Mouse (Mus musculus): ENCODE results near the gene Actl10. TPM values are rescaled to one million over a fixed set of nuclear protein-coding genes. Genes with fewer than 3 reads are reported as not detected.
A peak's percentile ranks its signal among the peaks of the same experiment; 100 is the strongest.

Actl10 gene
- not detected for total RNA-seq (2021)

DNA sequence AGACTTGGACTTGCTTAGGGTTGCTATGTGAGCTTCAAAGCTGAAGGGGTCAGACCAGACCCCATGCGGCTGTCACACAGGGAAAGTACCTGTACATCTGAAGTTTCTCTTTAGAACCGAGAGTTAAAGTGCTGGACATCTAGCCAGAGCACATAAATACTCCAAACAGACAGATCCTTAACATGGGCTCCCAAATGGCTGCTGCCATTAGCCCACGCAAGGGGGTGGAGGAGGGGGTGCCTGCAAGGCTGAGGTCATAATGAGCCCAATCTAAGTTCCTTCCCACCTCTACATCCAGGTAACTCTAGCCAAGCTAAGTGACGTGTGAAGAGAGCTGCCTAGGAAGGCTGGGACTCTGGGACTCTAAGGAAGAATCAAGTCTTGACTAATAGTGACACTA, at the start of gene Actl10:
TSS of gene Actl10 (plus strand) at position 301 of the 400 bp plus-strand sequence.
- intact Hi-C loops (cut with DNase I), result no loop called here
- DNase-seq (ENCODE audit: low spot score in 2 of 2), result no peak

DNA sequence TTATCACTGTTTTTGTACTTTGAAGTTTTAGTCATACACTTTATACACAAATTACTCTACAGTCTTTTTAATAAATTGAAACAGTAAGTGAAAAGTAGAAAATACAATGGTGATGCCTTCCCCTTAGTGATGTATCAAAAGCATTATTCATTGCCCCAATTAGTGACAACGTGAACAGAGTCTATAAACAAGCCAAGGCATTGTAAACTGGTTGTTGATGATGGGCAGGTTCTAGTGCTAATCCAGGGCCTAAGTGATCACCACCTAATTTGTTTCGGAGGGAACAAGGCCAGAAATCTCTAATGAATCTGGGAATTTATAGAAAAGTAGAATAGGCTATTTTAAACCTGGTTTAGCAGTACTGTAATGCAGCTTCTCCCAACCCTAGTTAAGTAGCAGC, 44.5 kb upstream of the Actl10 start:
- intact Hi-C loops (cut with DNase I), result no loop called here
- no peak for DNase-seq (ENCODE audit: low spot score in 2 of 2)

DNA sequence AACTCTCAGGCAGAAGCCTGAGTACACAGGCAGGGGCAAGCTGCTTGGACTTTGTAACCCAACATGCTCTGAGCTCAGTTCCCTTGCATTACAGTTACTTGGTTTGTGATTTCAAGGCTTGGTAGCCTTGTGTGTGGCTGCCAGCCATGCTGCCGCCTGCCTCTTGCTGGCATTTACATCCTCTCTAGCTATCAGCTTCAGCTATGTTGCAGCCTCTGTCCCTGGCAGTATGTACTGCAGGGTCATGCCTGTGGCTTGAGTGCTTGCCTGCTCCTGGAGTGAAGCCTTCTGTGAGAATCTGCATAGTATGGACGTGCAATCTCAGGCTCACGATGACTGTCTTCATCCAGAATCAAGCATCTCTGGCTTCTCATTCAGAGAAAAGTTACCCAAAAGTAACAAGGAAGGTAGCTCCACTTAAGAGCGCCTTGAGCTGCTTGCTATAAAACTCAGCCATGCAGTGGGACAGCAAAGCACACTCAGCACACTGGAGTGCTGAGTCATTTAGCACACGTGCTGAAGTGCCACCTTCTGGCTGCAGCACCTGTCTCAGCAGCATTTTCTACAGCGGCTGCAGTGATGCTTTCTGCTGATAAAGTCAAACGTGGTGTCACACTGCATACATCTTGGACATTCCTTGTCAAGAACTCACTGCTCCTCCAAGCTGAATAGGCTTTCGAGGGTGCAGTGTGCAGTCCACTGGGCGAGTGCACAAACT, 43.9 kb upstream of the Actl10 start:
- intact Hi-C loops (cut with DNase I), result loop anchor here (2.0 kb wide), 1 partner anchor 75 kb away; no protein-coding TSS in a partner anchor
- DNase-seq (ENCODE audit: low spot score in 2 of 2), result peak in 1 of 2 experiments; percentile 31

DNA sequence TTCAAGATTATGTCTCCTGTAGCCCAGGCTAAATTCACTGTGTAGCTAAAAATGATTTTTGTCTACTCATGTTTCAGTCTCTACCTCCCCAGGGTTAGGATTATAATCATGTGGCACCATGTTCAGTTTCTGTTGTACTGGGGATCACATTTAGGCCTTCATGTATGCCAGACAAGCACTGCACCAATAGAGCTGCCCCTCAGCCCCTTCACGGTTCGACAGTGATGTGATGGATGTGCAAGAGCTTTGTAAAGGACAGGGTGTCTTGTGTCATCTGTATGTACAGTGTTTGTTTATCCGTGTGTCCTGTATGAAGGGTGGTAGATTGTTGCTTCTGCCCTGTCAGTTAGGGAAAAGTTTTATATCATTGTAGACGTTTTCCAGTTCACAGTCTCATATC, 43.1 kb upstream of the Actl10 start:
- intact Hi-C loops (cut with DNase I), result loop anchor here (2.0 kb wide), 1 partner anchor 76 kb away; no protein-coding TSS in a partner anchor
- no peak for DNase-seq (ENCODE audit: low spot score in 2 of 2)

DNA sequence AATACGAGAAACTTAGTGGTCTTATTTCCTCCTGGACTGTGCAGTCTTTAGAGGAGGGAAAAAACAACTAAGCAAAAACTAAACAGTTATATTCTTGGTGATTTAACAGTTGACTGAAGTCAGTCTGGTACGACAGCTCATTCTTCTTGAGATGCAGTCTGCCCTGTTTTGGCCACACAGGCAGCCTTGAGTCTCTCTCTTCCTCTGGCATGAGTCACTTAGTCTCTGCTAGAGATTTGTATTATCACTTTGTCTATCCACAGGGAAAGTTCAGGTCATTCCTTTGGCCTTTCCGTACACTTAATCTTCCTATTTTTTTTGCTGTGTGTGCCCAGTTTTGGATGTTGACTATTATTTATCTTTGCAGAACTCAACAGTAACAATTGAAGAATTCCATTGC, 41.4 kb upstream of the Actl10 start:
- DNase-seq (ENCODE audit: low spot score in 2 of 2), result no peak
- intact Hi-C loops (cut with DNase I), result no loop called here

DNA sequence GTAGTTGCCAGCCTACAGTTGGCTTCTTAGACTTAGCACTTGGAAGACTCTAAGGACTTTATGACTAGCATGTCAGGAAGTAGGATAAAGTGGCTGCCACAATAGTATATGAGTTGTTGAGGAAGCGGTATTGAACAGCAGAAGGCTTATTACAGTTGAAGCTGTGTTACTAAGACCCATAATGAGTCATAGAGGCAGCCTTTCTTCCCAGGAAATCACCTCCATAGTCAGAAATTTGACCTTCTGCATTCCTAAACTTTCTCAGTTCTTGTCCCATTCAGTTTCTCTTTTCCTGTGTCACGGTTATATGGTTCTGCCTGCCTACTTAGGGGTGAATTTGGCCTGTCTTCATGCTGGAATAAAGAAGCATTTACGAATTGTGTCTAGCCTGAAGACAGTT, 34.6 kb upstream of the Actl10 start:
- no peak for DNase-seq (ENCODE audit: low spot score in 2 of 2)

DNA sequence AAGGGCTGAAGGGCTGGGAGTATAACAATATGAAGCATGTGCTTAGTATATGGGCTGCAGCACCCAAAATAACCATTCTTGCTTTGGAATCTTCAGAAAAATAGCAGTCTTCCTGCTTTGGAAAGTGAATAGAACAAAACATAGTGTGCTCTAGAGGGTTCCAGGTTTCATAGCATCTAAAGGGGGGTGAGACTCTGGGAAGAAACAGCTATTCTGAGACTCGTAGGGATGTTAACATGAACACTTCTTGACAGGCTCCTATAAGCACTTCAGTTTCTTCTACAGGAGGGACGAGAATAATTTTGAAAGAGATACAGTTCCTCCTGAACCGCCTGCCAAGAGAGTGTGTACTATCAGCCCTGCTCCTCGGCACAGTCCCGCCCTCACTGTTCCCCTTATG, 34.2 kb upstream of the Actl10 start:
- intact Hi-C loops (cut with DNase I), result no loop called here
- DNase-seq (ENCODE audit: low spot score in 2 of 2), result no peak

More for the DNA sequence above, 34.6 kb upstream of the Actl10 start:
- intact Hi-C loops (cut with DNase I), result no loop called here

DNA sequence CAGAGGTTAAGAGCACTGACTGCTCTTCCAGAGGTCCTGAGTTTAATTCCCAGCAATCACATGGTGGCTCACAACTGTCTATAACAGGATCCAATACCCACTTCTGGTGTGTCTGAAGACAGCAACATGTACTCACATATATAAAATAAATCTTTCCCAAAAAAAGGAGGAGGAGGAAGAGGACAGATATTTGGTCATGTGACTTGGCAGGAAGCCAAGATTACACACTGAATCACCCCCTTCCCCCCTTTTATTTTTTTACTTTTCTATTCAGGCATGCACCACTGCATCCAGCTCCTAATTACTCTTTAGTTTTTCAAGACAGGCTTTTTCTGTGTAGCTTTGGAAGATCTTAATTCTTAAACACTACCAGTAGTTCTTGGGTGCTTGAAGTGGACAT, 30.1 kb upstream of the Actl10 start:
- intact Hi-C loops (cut with DNase I), result no loop called here
- no peak for DNase-seq (ENCODE audit: low spot score in 2 of 2)

DNA sequence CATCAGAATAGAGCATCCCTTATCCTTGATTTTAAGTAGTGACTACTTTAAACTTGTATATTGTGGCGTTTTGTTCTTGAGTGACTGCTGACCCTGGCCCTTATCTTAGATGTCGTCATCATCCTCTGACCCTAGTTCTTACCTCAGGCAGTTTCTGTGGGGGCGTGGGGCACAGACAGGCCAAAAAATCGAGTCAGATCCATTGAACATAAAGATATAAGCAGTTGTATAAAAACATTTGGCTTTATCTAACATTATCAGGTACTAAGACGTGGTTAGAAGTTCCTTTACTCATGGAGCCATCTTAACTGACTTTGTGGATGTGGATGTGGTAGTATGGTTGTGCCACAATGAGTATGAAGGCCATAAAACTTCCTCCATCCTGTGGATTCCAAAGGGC, 29.2 kb upstream of the Actl10 start:
- intact Hi-C loops (cut with DNase I), result no loop called here
- DNase-seq (ENCODE audit: low spot score in 2 of 2), result no peak

DNA sequence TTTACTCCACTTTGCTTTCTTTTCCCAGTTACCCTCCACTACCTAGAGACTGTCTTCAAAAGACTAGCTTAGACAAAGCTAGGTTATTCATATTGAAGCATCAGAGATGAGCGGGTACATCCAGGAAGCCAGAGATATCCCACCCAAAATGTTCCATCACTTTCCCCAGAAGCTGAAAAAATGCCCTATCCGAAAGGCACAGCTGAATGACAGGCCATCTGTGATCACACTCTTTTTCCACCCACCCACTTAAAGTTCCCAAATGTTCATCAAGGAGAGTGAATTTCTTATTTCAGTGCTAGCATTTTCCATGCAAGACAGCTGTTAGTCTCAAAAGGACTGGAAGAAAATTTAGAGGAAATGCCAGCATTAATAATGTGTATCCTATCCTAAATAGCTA, 26.3 kb upstream of the Actl10 start:
- DNase-seq (ENCODE audit: low spot score in 2 of 2), result no peak
- intact Hi-C loops (cut with DNase I), result no loop called here

DNA sequence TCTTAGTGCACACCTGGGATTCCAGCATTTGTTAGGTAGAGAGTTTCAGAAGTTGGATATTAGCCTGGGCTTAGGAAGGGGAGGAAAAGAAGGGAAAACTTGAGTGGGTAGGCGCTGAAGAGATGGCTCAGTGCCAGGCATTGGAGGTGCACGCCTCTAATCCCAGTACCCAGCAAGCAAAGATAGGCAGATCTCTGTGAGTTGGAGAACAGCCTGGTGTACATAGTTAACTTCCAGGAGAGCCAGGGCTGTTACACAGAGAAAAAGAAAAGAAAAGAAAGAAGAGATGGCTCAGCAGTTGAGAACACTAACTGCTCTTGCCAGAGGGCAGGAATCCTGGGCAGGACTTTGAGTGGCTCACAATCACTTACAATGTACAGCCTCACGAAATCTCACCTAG, 25.0 kb upstream of the Actl10 start:
- no peak for DNase-seq (ENCODE audit: low spot score in 2 of 2)
- intact Hi-C loops (cut with DNase I), result no loop called here

DNA sequence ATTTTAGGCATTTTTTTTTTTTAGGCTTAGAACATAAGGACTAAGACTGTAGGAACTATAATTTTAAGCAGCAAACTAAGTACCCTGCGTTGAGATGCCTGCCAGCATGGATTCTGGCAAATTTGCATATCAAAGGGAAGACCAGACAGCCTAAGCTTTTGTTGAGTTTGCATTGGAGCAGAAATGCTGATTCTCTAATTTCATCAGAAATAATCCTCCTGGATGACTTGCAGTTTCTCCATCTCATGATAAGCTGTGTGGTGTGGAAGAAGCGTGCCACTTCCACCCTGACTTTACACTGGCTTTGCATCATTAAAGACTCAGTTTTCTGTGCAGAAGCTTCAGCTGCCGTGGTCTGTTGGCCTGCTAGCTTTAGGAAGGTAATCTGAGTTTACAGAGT, 18.7 kb upstream of the Actl10 start:
- intact Hi-C loops (cut with DNase I), result loop anchor here (10.0 kb wide), 1 partner anchor 58 kb away; no protein-coding TSS in a partner anchor
- no peak for DNase-seq (ENCODE audit: low spot score in 2 of 2)

DNA sequence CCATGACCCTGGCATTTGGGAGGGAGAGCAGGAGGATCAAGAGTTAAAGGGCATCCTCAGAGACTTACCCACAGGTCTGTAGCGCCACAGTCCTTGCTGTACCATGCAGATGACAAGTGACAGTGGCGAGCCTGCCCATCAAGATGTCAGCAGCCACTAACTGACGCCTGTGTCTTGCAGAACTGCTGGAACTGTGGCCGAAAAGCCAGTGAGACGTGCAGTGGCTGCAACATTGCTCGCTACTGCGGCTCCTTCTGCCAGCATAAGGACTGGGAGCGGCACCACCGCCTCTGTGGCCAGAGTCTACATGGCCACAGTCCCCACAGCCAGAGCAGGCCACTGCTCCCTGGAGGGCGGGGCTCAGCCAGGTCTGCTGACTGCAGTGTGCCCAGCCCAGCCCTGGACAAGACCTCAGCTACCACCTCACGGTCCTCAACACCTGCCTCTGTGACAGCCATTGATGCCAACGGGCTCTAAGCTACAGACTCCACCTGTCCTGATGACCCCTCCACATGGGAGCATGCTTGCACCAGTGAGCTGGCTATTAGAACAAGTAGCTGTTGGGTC, 16.8 kb upstream of the Actl10 start:
- no peak for DNase-seq (ENCODE audit: low spot score in 2 of 2)
- intact Hi-C loops (cut with DNase I), result loop anchor here (10.0 kb wide), 1 partner anchor 60 kb away; no protein-coding TSS in a partner anchor

DNA sequence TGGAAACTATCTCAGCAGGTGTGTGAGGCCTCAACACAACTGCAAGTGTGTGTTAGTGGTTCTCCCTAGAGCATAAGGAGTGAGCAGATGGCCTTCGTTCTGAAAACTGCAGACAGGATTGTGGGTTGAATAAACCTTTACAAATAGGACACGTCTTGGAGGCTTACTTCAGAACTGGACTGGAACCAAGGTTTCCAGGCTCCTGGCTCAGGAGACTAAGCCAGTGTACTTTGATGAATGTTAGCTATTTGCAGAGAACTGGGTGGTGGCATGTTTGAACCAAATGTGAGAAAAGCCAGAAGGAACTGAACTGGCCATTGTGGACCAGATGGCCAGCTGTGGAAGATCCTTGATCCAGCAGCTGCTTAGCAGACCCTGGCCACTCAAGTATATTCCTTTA, 13.3 kb upstream of the Actl10 start:
- peak; percentile 68 to 71 for DNase-seq (ENCODE audit: low spot score in 2 of 2)
- intact Hi-C loops (cut with DNase I), result loop anchor here (10.0 kb wide), 1 partner anchor 64 kb away; no protein-coding TSS in a partner anchor

DNA sequence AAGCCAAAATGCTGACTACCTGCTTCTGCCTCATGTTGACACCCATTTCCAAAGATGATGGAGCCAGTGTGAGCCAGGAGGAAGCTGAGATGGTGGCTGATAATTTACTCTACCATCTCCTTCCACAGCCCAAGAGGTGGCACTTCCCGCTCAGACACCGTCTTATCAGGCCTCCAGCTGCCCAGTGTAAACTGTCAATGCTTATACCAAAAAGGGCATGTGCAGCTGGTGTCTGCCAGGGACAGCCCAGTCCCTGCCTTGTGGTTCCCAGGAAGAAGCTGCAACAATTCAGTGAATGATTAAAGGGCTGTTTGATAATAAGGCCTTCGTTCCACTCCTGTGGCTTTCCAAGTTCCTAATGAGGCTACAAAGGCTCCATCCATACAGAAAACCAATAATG, 12.9 kb upstream of the Actl10 start:
- no peak for DNase-seq (ENCODE audit: low spot score in 2 of 2)
- intact Hi-C loops (cut with DNase I), result loop anchor here (1.0 to 10.0 kb wide), 2 partner anchors 64 to 121 kb away; no protein-coding TSS in a partner anchor

DNA sequence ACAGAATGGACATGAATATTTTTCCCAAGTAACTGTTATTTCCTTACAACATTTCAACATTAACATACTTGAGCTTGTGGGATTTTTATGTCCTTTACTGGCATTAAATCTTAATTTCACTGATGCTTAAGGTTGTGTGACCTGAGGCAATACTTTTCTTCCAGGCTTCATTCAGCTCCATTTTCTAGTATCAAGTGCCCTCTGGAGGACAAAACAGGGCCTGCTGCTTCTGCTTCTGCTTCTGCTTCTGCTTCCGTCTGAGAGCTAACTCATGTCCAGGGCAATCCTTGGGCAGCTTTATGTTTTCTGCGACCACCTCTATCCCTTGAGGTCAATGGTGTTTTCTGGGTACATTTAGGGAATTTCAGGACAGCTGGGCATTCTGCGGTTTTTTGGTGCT, 11.9 kb upstream of the Actl10 start:
- intact Hi-C loops (cut with DNase I), result loop anchor here (1.0 to 10.0 kb wide), 2 partner anchors 65 to 122 kb away; no protein-coding TSS in a partner anchor
- no peak for DNase-seq (ENCODE audit: low spot score in 2 of 2)

DNA sequence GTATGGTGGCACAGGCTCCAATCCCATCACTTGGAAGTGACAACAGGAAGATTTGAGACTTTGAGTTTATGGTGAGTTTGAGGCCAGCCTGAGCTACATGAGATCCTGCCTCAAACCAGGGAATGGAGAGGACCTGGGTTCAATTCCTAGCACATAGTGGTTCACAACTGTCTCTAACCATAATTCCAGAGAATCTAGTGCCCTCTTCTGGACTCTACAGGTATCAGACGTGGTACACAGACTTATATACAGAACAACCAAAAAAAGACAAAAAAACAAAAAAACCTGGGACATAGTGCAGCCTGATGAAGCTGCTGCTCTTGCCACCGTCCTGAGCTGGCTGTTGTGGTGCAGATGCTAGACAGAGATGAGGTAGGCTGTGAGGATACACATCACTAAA, 9.9 kb upstream of the Actl10 start:
- DNase-seq (ENCODE audit: low spot score in 2 of 2), result no peak
- intact Hi-C loops (cut with DNase I), result no loop called here

DNA sequence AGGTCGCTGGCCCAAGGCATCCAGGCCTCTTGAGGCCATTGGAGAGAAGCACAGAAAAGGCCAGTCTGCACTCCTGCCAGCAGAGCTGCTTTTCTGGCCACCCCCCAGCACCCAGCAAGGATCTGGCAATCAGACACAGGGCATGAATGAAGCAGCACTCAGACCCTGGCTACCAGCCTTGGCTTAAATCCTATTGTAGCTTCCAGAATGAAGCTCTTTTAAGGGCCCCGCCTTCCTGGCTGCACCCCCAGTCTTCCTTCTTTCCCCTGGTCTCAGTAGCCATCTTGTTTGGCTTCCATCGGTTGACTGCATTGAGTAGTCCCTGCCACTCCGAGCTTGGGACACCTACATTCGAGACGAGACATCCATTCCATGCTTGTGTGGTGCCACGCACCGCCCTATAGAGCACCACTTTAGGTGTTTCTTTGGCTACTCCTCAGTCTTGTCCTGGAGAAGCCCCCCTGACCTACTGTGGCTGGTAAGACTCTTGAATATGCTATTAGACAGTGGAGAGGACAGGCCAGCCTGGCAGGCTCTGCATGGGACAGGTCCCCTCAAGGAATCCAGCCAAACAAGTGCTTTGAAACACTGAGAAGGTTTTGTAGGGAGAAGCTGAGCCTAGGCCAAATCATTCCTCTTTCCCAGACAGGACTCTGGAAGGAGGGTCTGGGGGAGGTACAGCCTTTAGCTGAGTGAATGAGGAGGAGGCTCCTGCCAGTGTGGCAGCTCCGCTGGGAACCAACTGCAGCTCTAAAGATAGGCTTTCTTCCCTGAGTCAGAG, 7.8 kb upstream of the Actl10 start:
- peak; percentile 54 to 62 for DNase-seq (ENCODE audit: low spot score in 2 of 2)
- intact Hi-C loops (cut with DNase I), result no loop called here

DNA sequence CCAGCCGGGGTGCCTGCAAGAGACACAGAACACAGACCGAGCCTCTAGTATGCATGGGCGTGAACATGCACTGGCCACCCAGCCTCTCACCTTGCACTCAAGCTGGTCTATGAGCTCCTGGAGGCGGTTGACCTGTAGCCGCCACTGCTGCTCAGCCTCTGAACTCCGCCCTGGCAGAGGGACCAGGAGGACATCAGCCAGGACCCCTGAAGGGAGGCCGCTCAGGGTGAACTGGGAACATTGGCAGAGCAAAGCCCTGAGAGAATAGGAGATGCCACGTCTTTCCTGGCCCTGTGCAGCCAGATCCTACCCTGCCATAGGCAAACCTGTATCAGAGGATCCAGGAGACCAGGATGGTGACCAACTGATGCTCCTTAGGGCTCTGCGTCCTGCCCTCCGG, 4.9 kb upstream of the Actl10 start, which contains the start of gene 1700003F12Rik:
TSS of gene 1700003F12Rik (plus strand) at position 375 of the 400 bp plus-strand sequence.
- intact Hi-C loops (cut with DNase I), result no loop called here
- no peak for DNase-seq (ENCODE audit: low spot score in 2 of 2)

DNA sequence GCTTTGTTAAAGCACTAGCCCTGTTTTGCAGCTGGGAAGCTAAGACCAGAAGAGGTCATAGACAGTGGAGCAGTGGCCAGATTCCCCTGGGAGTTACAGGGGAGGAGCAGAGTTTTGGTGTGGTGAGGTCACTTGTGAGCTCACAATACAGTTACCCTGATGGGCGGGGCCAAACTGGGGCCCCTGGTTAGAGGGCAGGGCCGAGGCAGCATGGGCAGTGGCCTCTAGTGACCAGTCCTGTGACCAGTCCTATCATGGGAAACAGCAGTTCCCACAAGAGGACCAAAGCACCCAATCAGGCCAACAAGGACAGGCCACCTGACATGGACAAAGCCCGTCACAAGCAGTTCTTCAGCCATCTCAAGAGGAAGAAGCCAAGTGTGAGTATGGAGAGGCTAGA, 2.9 kb upstream of the Actl10 start:
- no peak for DNase-seq (ENCODE audit: low spot score in 2 of 2)
- intact Hi-C loops (cut with DNase I), result no loop called here
